Mouse (Mus musculus) retina, embryonic 14.5 days (tissue): Measurements from ENCODE around the gene Clhc1.
"Not testable (repeated sequence)": the region's sequence is repeated elsewhere in the genome, so short reads cannot be mapped to it uniquely, and the experiment has no call there.

Experiments
- DNase-seq: peaks from one replicate; pipeline ENCODE4 v3.0.0-alpha.2; 2015; ENCODE audit warnings: low spot score

The Clhc1 gene

DNA sequence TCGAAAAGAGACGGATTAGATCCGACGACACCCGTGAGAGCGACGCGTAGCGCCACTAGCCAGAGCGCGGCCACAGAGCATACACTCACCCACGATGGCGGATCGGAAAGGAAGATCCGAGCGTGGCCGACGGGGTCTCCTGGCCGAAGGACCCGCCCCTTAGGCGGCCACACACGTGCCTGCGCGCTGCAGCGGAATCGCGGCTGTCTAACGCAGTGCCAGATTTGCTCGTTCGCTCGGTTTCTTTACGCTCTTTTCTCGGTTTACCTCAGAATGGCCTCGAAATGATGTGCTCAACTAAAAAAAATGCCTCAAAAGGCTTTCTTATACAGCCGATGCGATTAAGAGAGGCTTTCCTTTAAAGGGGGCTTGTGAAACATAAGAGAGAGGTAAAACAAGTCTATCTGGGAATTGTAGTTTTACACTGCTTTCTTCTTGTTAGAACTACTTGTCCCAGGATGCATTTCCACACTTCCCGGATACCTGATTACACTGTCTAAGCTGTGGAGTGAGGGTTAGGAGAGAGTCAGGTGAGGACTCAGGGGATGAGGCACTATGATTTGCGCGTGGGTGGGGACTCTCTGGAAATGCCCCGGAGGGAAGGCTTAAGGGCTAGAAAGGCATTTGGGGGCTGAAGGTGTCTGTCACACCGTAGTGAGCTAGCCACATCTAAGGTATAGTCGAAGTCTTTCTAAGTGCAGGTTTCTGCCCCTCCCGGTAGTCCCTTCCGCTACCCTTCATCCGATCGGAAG lies at the start of gene Clhc1, which contains the start of gene Rps27a:
TSS of gene Clhc1 (plus strand) at position 199 of the 752 bp plus-strand sequence.
TSS of gene Rps27a (minus strand) at position 358 of the 752 bp plus-strand sequence.
- DNase-seq: peak; percentile 95

DNA sequence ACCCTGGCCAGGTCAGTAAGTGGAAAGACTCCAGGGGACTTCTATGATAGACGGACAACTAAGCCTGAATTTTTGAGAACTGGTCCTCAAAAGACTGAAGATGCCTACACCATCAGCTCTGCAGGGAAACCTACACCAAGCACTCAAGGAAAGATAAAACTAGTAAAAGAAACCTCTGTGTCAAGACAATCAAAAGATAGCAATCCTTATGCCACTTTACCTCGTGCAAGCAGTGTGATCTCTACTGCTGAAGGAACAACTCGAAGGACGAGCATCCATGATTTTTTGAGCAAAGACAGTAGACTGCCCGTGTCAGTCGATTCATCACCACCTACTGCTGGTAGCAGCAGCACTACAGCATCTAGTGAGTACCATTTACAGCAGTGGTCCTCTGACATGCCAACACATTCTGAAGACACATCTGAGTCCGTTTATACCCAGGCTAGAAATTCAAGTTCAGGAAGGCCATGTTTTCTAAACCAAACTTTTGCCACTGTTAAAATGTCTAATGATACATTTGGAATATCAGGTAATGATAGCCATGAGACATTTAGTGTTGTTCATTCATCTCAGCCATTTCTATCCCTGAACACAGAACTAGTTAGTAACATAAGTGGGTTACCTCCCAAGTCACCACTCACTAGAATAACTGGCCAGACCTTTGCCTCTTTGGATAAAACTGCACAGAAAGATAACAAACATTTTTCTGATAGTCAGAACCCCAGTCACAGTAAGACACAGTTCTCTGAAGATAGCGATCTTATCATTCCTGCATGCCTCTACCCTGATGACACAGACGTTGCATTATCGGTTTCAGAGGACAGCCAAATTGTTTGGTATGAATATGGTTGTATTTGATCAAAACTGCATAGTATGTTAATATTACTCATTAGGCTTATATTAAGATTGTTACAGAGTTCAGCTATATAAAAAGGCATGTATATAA lies 43.5 kb upstream of the Clhc1 start:
- DNase-seq: no peak

DNA sequence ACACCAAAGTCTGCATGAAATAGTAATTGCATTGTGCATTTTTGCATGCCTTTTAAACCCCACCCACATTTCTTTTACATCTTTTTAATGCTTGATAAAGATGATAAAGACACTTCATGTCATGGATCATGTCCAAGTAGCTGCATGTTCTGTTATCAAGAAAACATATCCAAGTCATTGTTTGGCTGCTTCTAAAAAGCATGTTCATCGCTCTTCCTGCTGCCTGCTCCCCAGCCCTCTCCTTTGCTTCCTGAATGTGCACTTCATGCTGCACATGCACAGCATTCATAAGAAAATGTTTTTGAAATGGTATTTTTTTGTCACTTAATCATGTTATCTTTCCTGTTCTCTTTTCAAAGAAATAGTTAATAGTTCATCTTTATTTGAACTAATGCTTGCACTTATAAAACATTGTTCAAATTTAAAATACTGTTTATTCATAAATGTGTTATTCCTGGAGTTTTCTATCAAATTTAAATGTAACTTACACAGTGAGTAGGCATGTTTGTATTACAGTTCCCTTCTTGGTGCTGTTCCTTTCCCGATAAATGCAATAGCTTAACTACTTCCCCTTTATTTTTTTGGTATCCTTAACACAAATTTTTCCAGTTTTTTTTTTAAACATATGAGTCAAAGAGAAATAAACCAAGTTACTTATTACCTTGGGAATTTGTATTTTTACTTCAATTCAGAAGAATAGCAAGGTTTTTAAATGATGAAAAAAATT lies 42.7 kb upstream of the Clhc1 start:
- no peak for DNase-seq

DNA sequence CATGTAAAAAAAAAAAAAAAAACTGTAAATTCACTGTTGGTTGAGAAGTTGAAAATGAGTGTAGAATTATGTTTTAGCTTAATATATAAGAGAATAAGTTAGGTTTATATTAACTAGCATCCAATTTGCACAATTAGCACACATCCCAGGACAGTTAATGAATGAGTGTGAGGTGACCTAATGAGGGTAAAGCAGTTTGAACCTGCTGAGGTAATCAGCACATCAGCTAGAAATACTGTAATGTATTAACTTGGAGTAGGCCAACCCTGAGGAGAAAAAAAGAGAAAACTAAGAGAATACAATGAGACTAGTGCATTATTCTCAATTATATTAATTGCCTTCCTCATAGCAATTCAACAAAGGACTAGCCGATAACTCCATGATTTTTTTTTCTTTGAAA lies 38.3 kb upstream of the Clhc1 start:
- DNase-seq: no peak

- DNase-seq: no peak
These were observed 34.8 kb upstream of the Clhc1 start for GRCm38 (mm10) chr11:29512818-29513535.

- DNase-seq: no peak
These were observed 33.4 kb upstream of the Clhc1 start for GRCm38 (mm10) chr11:29514325-29514681.

DNA sequence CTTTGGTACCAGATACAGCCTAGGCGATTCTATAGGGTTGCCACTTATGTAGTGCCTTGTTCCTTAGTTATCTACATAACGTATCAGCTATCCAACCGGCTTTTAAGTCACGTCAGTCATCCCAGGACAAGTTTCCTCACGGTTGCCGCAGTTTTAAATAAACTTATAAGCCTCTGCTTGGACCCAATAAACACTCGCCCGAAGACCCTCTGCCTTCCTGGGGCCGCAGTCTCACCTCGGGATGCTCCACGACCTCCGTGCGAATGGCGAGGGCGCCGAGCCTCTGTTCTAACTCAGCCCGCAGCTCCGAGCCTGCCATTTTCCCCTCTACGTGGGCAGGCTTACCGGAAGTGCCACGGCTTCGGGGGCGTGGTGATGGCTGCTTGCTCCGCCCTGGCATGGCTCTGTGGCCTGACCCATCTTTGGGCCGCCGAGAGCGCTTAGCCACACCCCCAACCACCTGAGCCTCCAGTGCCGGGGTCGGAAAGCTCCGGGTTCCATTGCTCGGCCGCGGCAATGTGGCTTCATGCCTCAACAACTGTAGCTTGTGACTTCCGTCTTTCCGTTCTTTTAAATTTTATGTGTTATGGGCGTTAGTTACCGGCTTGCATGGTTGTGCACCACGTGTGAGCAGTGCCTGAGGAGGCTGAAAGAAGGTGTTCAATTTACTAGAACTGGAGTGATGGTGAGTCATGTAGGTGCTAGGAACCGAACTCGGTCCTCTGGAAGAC lies 32.9 kb upstream of the Clhc1 start, which contains the start of gene Prorsd1:
TSS of gene Prorsd1 (minus strand) at position 352 of the 731 bp plus-strand sequence.
- peak; percentile 94 for DNase-seq

DNA sequence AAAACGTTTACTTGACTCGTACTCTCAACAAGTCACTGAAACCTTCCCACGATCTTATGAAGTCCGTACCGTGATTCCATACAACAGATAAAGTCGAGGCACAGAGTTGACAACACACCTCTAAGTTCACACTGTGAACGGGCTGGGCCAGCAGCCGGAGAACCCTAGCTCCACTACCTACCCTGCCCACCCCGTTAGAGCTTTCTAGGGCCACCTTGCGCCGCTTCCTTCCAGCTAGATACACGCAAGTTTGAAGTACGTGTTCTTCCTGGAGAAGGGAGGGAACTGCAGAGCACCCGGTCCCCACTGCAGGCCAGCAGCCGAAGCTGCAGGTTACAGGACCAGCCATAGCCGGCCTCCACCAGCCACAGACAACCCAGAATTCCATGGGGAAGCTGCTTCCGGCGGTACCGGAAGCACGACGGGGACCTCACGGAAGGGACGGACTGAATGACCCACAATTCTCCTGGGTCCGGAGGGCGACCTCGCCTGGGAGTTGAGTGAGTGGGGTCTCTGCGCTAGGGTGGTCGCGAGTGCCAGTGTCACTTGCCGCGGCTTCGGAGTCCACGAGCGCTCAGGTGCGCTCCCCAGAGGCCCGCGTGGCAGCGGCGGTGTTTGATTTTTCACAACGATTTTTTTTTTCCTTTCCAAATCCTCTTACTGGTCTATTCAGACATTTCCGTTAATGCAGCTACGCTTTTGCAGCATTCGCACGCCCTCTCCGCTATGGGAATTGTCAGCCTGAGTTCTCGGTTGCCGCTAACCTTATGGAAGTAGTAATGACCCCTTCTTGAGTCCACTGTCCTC lies 21.6 kb upstream of the Clhc1 start, which contains the start of gene Mtif2:
TSS of gene Mtif2 (plus strand) at position 421 of the 807 bp plus-strand sequence.
- DNase-seq: peak; percentile 90

- DNase-seq: no peak
These were observed 9.5 kb upstream of the Clhc1 start for GRCm38 (mm10) chr11:29538201-29538600.

- DNase-seq: no peak
These were observed 3.4 kb upstream of the Clhc1 start for GRCm38 (mm10) chr11:29544225-29544945.

GRCm38 (mm10) chr11:29545150-29545752 lies 2.5 kb upstream of the Clhc1 start:
- not testable (repeated sequence) for DNase-seq

DNA sequence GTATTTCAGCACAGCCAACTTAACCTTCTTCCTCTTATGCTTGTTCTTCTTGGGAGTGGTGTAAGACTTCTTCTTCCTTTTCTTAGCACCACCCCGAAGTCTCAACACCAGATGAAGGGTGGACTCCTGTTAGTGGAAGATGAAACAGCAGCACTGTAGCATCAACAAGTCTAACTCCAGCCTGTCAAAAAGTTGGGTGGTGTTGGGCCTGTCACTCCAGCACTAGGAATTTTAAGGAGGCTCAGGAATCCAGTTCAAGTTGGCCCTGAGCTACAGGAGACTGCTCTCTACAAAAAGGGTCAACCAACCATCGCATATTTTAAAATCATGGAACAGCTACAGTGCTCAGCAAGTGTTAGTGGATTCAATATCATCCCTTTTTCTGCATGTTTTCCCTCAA lies 1.5 kb upstream of the Clhc1 start:
- DNase-seq: not testable (repeated sequence)

- no peak for DNase-seq
These were observed 988 bp upstream of the Clhc1 start for GRCm38 (mm10) chr11:29546762-29547161.

- no peak for DNase-seq
These were observed 450 bp upstream of the Clhc1 start for GRCm38 (mm10) chr11:29547249-29547751.

DNA sequence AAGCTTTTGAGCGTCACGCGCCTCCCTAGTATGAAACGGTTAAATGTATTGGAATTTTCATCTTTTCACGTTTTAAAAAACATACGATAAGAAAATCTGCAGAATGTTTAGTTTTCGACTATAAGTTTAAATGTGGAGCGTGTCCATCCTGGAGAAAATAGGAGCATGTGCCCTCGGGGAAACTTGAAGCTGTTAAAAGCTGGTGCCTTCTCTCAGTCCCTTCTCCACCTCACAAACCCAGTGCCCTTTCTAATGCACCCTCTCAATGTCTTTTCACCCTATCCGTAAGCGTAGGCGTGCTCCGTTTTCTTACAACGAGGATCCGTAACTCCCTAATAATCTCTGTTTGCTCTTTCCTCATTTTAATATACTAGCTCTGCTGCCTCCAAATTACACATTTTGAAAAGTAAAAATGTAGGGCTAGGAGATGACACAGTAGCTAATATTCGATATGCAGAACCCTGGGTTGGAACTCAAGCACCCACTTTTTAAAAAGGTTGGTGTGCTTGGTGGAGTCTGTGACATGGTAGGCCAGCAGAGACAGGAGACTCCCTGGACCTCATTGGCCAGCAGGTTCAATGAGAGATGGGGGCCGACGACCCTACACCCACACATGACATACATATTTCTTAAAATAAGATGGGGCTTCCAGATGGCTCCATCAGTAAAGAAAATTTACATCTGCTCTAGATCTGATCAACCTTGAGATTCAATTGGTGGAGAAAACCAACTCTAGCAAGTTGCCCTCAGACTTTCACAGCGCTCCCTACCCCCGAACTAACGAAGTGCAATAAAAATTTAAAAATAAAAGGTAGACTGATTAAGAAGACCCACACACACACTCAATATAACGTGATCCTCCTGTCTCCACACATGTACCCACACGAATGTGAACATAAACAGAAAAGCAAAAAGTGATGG lies 1.0 kb downstream of the Clhc1 start:
- no peak for DNase-seq

DNA sequence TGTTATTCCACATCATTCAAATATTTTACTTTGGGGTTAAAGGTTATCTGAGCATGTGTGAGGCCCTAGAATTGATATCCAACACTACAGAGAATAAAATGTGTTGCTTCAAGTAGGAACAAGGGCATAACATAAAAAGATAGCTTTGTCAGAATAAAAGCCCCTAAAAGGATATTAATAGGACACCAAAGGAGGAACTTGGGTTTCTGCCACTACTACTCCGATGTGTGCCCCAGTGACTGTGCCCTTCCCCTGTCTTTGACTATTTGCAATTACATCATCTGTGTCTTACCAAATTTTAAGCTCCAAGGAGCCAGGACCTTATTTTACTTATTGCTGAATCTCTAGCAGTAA lies 1.7 kb downstream of the Clhc1 start:
- DNase-seq: no peak

- DNase-seq: no peak
These were observed 12.7 kb downstream of the Clhc1 start for GRCm38 (mm10) chr11:29560452-29560851.

DNA sequence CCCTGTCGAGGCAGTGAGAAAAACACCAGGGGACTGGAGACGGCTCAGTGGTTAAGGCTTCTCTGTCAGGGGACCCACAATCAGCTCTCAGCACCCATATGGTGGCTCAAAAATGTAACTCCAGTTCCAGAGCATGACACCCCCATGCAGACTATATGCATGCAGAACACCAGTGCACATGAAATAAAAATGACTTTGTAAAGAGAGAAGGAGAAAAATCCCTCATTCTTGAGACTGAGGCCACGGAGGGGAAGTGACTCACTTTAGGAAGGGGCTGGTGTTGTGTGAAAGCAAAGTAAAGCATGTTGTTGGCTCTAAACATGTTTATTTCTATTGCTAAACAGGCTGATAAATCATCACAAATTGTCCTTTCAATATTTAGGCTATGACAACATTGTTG lies 13.2 kb downstream of the Clhc1 start:
- no peak for DNase-seq
